In genomic region chr9:24765572-24765971, GRCm38 (mm10) we compare ENCODE assay signal across 29 mouse cellular contexts. TPM values are rescaled to one million over a fixed set of nuclear protein-coding genes. Genes with fewer than 3 reads are reported as not detected.
DNase-seq lines count a peak whose midpoint lies in the region; ATAC-seq and TF ChIP-seq lines count a peak whose summit lies in the region.
"Had no signal": no experiment of that assay in that cellular context is flagged by ENCODE, and none has a peak within 500 bp of the region (broad histone marks: within the 10 kb centered on the region; RNA-seq: fewer than 3 reads in every experiment).

No protein-coding gene starts in this region.

- H3K9me3 ChIP-seq in heart, embryonic 11.5 days (replicated peaks; ENCODE audit: control insufficient read depth, low read length) = no peaks in the 10 kb centered on the region
- no peaks in the 10 kb centered on the region for H3K9me3 ChIP-seq in heart, embryonic 14.5 days (ENCODE audit: control insufficient read depth, low read length)
- H3K9me3 ChIP-seq in heart, postnatal 0 days (replicated peaks; ENCODE audit: control insufficient read depth, low read length) = no peaks in the 10 kb centered on the region
- H3K9me3 ChIP-seq: embryonic facial prominence, embryonic 10.5 days; embryonic facial prominence, embryonic 13.5 days; forebrain, embryonic 12.5 days; forebrain, embryonic 15.5 days; hindbrain, embryonic 12.5 days; hindbrain, embryonic 15.5 days had no signal

- peak overlapping the region; percentile 47 for H3K4me2 ChIP-seq in heart, embryonic 11.5 days
- H3K4me2 ChIP-seq in heart, embryonic 14.5 days (ENCODE audit: low read length) = peak overlapping the region; percentile 92
- peak overlapping the region; percentile 45; the same call in 1 of the 2 replicates for H3K4me2 ChIP-seq in heart, postnatal 0 days (ENCODE audit: low read depth, low read length)
- H3K4me2 ChIP-seq: embryonic facial prominence, embryonic 13.5 days; forebrain, embryonic 12.5 days; forebrain, embryonic 15.5 days; hindbrain, embryonic 12.5 days; hindbrain, embryonic 15.5 days had no signal

- H3K36me3 ChIP-seq in heart, embryonic 11.5 days (ENCODE audit: control insufficient read depth, insufficient read depth, low read length) = peaks cover 14% of the 10 kb centered on the region; the same call in 1 of the 2 replicates
- H3K36me3 ChIP-seq in heart, embryonic 14.5 days (ENCODE audit: control insufficient read depth, insufficient read depth, low read length) = peaks cover 88% of the 10 kb centered on the region
- H3K36me3 ChIP-seq in heart, postnatal 0 days (replicated peaks; ENCODE audit: control insufficient read depth, insufficient read depth, low read length) = peaks cover 46% of the 10 kb centered on the region
- H3K36me3 ChIP-seq: embryonic facial prominence, embryonic 10.5 days; embryonic facial prominence, embryonic 13.5 days; forebrain, embryonic 12.5 days; forebrain, embryonic 15.5 days; hindbrain, embryonic 12.5 days; hindbrain, embryonic 15.5 days had no signal

- 66% methylated on average over 4 of the region's 4 CpGs for WGBS in heart, embryonic 11.5 days (ENCODE audit: insufficient replicate concordance)
- WGBS in heart, embryonic 14.5 days = 51% methylated on average over 4 of the region's 4 CpGs
- WGBS in heart, postnatal 0 days = 33% methylated on average over 4 of the region's 4 CpGs

- H3K4me3 ChIP-seq in heart, embryonic 11.5 days (ENCODE audit: low read depth, low read length) = no peak overlapping the region
- peak overlapping the region in 1 of 2 experiments; percentile 88; a peak in 2 of 4 replicates for H3K4me3 ChIP-seq in heart, embryonic 14.5 days (ENCODE audit: control insufficient read depth in 1 of 2, insufficient read depth in 1 of 2, low read depth in 1 of 2, low read length in 2 of 2)
- peak overlapping the region; percentile 9; the same call in 1 of the 2 replicates for H3K4me3 ChIP-seq in heart, postnatal 0 days (ENCODE audit: low read depth, low read length)
- H3K4me3 ChIP-seq: embryonic facial prominence, embryonic 10.5 days; embryonic facial prominence, embryonic 13.5 days; erythroblast, embryonic 14.5 days; forebrain, embryonic 12.5 days; forebrain, embryonic 15.5 days; hindbrain, embryonic 12.5 days; hindbrain, embryonic 15.5 days had no signal

- no peak for TF ChIP-seq EP300 in heart, postnatal 0 days (IDR thresholded peaks at IDR 0.05; ENCODE audit: low read depth)

- no peaks in the 10 kb centered on the region for H3K27me3 ChIP-seq in heart, embryonic 11.5 days (ENCODE audit: control insufficient read depth, insufficient read depth, low read length)
- H3K27me3 ChIP-seq in heart, embryonic 14.5 days (ENCODE audit: control insufficient read depth, insufficient read depth, low read length) = no peaks in the 10 kb centered on the region
- H3K27me3 ChIP-seq in heart, postnatal 0 days (ENCODE audit: control insufficient read depth, insufficient read depth, low read length) = no peaks in the 10 kb centered on the region

- no peak for TF ChIP-seq CTCF in heart, postnatal 0 days (IDR thresholded peaks at IDR 0.05; ENCODE audit: low read depth)

- ATAC-seq in heart, embryonic 11.5 days (replicated peaks; ENCODE audit: insufficient number of reproducible peaks, low FRiP score, low TSS enrichment) = no peak
- no peak for ATAC-seq in heart, embryonic 14.5 days (ENCODE audit: insufficient number of reproducible peaks, insufficient read depth, low FRiP score, low read depth)
- ATAC-seq in heart, postnatal 0 days (ENCODE audit: insufficient read depth, low read depth) = 0 out of 2 replicates have a peak, but pooled peaks have one; percentile 8
- ATAC-seq: activated CD4-positive, CD25-positive, alpha-beta regulatory T cell, adult 4 months; forebrain, embryonic 15.5 days; intestine, postnatal 0 days had no signal

- 0 out of 2 replicates have a peak overlapping the region, but pooled peaks have one; percentile 10 for H3K27ac ChIP-seq in heart, embryonic 11.5 days (ENCODE audit: low read depth, low read length)
- H3K27ac ChIP-seq in heart, embryonic 14.5 days (replicated peaks in 1 of 2; ENCODE audit: control insufficient read depth in 1 of 2, insufficient read depth in 1 of 2, low read depth in 2 of 2, low read length in 2 of 2) = peak overlapping the region; percentile 64 to 81
- peak overlapping the region; percentile 69 for H3K27ac ChIP-seq in heart, postnatal 0 days (ENCODE audit: low read depth)
- H3K27ac ChIP-seq: embryonic facial prominence, embryonic 10.5 days; embryonic facial prominence, embryonic 13.5 days; forebrain, embryonic 12.5 days; forebrain, embryonic 15.5 days; hindbrain, embryonic 12.5 days; hindbrain, embryonic 15.5 days had no signal

- peaks cover 13% of the 10 kb centered on the region for H3K4me1 ChIP-seq in heart, embryonic 11.5 days (ENCODE audit: control insufficient read depth, insufficient read depth, low read length)
- peaks cover 4 to 39% of the 10 kb centered on the region in 2 experiments for H3K4me1 ChIP-seq in heart, embryonic 14.5 days (ENCODE audit: control insufficient read depth in 2 of 2, insufficient read depth in 2 of 2, low read length in 2 of 2)
- peaks cover 12% of the 10 kb centered on the region; the same call in 1 of the 2 replicates for H3K4me1 ChIP-seq in heart, postnatal 0 days (ENCODE audit: control insufficient read depth, insufficient read depth)

- intact Hi-C loops in heart, postnatal 14 days (cut with DNase I) = no loop called here
- intact Hi-C loops in heart, postnatal 25 days (cut with DNase I) = loop anchor here (5.0 kb wide), 1 partner anchor 262 kb away; no protein-coding TSS in a partner anchor

- DNase-seq in heart, adult 11 months = peak; percentile 78
- no peak for DNase-seq in heart, postnatal 14 days
- DNase-seq in heart, postnatal 25 days (ENCODE audit: low spot score) = no peak
- DNase-seq in heart, postnatal 0 days (ENCODE audit: low spot score) = no peak
- DNase-seq in right cerebral cortex, postnatal 36 days (ENCODE audit: low spot score in 2 of 2) = no peak
- DNase-seq: adrenal gland, adult 8-10 months; adrenal gland, postnatal 25 days; cerebellum, adult 11-12 months; cerebellum, adult 8-10 months; cerebellum, postnatal 10 days; cerebellum, postnatal 36 days; embryo, embryonic 11 days; gastrocnemius, postnatal 10 days; gastrocnemius, postnatal 36 days; kidney, adult 2 months had no signal

- H3K9ac ChIP-seq in heart, embryonic 11.5 days (ENCODE audit: low read depth, low read length) = peak overlapping the region; percentile 4; the same call in 1 of the 2 replicates
- H3K9ac ChIP-seq in heart, embryonic 14.5 days (ENCODE audit: low read length) = peak overlapping the region; percentile 100
- H3K9ac ChIP-seq in heart, postnatal 0 days (replicated peaks; ENCODE audit: low read depth, low read length) = no peak overlapping the region
- H3K9ac ChIP-seq: embryonic facial prominence, embryonic 13.5 days; forebrain, embryonic 12.5 days; forebrain, embryonic 15.5 days; hindbrain, embryonic 12.5 days; hindbrain, embryonic 15.5 days had no signal

RNA-seq across cellular contexts. Expression of gene Tbx20, which starts 8.5 kb away (rescaled TPM):
- total RNA-seq in heart, postnatal 14 days (2021) = 100 to 1,000 TPM; 115 to 118 TPM
- 60.0 and 80.5 TPM in 2 replicates for polyA plus RNA-seq in heart, embryonic 11.5 days (2014; fragmentation: Nextera tagmentation; extraction: Ambion mirVana)
- total RNA-seq in heart, postnatal 25 days (2021) = 10 to 100 TPM; 88.9 to 92.6 TPM
- polyA plus RNA-seq in heart, embryonic 14.5 days (2014; fragmentation: Nextera tagmentation; extraction: Ambion mirVana) = 69.0 and 80.6 TPM in 2 replicates
- total RNA-seq in heart, postnatal 0 days (2014; rRNA removed; ENCODE audit: low replicate concordance) = 500 and 554 TPM in 2 replicates
- polyA plus RNA-seq in heart, postnatal 0 days (2015; fragmentation: Nextera tagmentation; extraction: Ambion mirVana) = 36.9 and 51.2 TPM in 2 replicates
- total RNA-seq: gastrocnemius, postnatal 10 days; gastrocnemius, postnatal 36 days; granulocyte monocyte progenitor cell, adult 5-6 weeks; hematopoietic stem cell, adult 5-6 weeks had no signal
- polyA plus RNA-seq: cortical plate, adult 2 months; erythroblast, embryonic 14.5 days; intestine, postnatal 0 days had no signal

Comparison
In these comparisons a context has a peak if more than half of its experiments do, and no peak if none do; other contexts are left out.
1. H3K27ac ChIP-seq: peak in every context shown above with its lines; median percentile 72 in heart, embryonic 14.5 days; 69 in heart, postnatal 0 days; 10 in heart, embryonic 11.5 days.